Mouse (Mus musculus) forebrain, embryonic 15.5 days (tissue): ENCODE measurements at regions not wholly inside any gene's neighbourhood (a gene's known extent, or its start where the extent isn't known, plus 50 kb on each side); places are given as distances from the start of the nearest gene placed in this dataset.
A peak's percentile ranks its signal among the peaks of the same experiment; 100 is the strongest.

Experiments used
- ATAC-seq: fragments of 200-750 bp; cut with Nextera tagmentation; replicated peaks from 2 replicates; pipeline ENCODE4 v1.8.0; 2017; ENCODE audit warnings: mild to moderate bottlenecking, moderate TSS enrichment, moderate library complexity
- H3K27ac ChIP-seq: fragments of 300-500 bp; sonication (generic); replicated peaks from 2 replicates; pipeline ENCODE4 v1.5.1; 2015; ENCODE audit warnings: mild to moderate bottlenecking, inconsistent platforms
- H3K27me3 ChIP-seq: fragments of 300-500 bp; sonication (generic); 2 replicates; pipeline ENCODE4 v1.6.1; 2015; ENCODE audit warnings: inconsistent platforms
- H3K36me3 ChIP-seq: fragments of 300-500 bp; sonication (generic); 2 replicates; pipeline ENCODE4 v1.6.1; 2015; ENCODE audit warnings: mild to moderate bottlenecking, inconsistent platforms
- H3K4me1 ChIP-seq: fragments of 300-500 bp; sonication (generic); 2 replicates; pipeline ENCODE4 v1.6.1; 2015; ENCODE audit warnings: inconsistent platforms
- H3K4me2 ChIP-seq: fragments of 300-500 bp; sonication (generic); replicated peaks from 2 replicates; pipeline ENCODE4 v1.6.1; 2015; ENCODE audit warnings: mild to moderate bottlenecking, inconsistent platforms
- H3K4me3 ChIP-seq: fragments of 300-500 bp; sonication (generic); 2 replicates; pipeline ENCODE4 v1.5.1; 2015; ENCODE audit warnings: mild to moderate bottlenecking, inconsistent platforms
- H3K9ac ChIP-seq: fragments of 300-500 bp; sonication (generic); replicated peaks from 2 replicates; pipeline ENCODE4 v1.6.1; 2015; ENCODE audit warnings: mild to moderate bottlenecking, inconsistent platforms
- H3K9me3 ChIP-seq: fragments of 300-500 bp; sonication (generic); 2 replicates; pipeline ENCODE4 v1.6.1; 2016; ENCODE audit warnings: inconsistent platforms
- WGBS: fragments of 180-500 bp; shearing (Covaris S2); methylation state at CpG from one replicate; pipeline ENCODE4 v1.1.7; 2015; ENCODE audit warnings: mixed read lengths; 5-methylcytosine and 5-hydroxymethylcytosine counted together

- Histone ChIP-seq H3K36me3 (no peaks in the 10 kb centered on the region), H3K4me1 (no peaks in the 10 kb centered on the region), H3K9me3 (no peaks in the 10 kb centered on the region), H3K27ac (no peak overlapping the region), H3K27me3 (no peaks in the 10 kb centered on the region), H3K9ac (no peak overlapping the region), H3K4me3 (no peak overlapping the region), H3K4me2 (no peak overlapping the region)
- no peak for ATAC-seq
Observed at GRCm38 (mm10) chr17:93541795-93542194, 343.0 kb downstream of the Adcyap1 start.

GRCm38 (mm10) chr17:93550339-93550738 is 351.5 kb downstream of the Adcyap1 start:
- H3K27ac ChIP-seq: no peak overlapping the region
- no peaks in the 10 kb centered on the region for H3K4me1 ChIP-seq
- H3K4me3 ChIP-seq: no peak overlapping the region
- no peaks in the 10 kb centered on the region for H3K9me3 ChIP-seq
- no peak for ATAC-seq
- no peak overlapping the region for H3K4me2 ChIP-seq
- no peak overlapping the region for H3K9ac ChIP-seq
- no peaks in the 10 kb centered on the region for H3K27me3 ChIP-seq
- H3K36me3 ChIP-seq: no peaks in the 10 kb centered on the region

- ATAC-seq: no peak
Observed at GRCm38 (mm10) chr17:93555872-93556271, 357.1 kb downstream of the Adcyap1 start.

GRCm38 (mm10) chr17:93563277-93563772 is 364.5 kb downstream of the Adcyap1 start:
- H3K9ac ChIP-seq: no peak overlapping the region
- no peaks in the 10 kb centered on the region for H3K9me3 ChIP-seq
- no peak for ATAC-seq
- no peaks in the 10 kb centered on the region for H3K4me1 ChIP-seq
- H3K36me3 ChIP-seq: no peaks in the 10 kb centered on the region
- no peak overlapping the region for H3K4me2 ChIP-seq
- no peak overlapping the region for H3K4me3 ChIP-seq
- no peak overlapping the region for H3K27ac ChIP-seq
- 57% methylated on average over 1 of the region's 1 CpGs for WGBS
- H3K27me3 ChIP-seq: no peaks in the 10 kb centered on the region

More at GRCm38 (mm10) chr17:93555872-93556271, 357.1 kb downstream of the Adcyap1 start:
- Histone ChIP-seq H3K27ac (no peak overlapping the region), H3K4me2 (no peak overlapping the region), H3K4me1 (no peaks in the 10 kb centered on the region), H3K9me3 (no peaks in the 10 kb centered on the region), H3K27me3 (no peaks in the 10 kb centered on the region), H3K9ac (no peak overlapping the region), H3K36me3 (no peaks in the 10 kb centered on the region), H3K4me3 (no peak overlapping the region)
- WGBS: 70% methylated on average over 1 of the region's 1 CpGs

- Histone ChIP-seq H3K9ac (no peak overlapping the region), H3K4me1 (no peaks in the 10 kb centered on the region), H3K27me3 (no peaks in the 10 kb centered on the region), H3K27ac (no peak overlapping the region), H3K4me3 (no peak overlapping the region), H3K36me3 (no peaks in the 10 kb centered on the region), H3K4me2 (no peak overlapping the region), H3K9me3 (no peaks in the 10 kb centered on the region)
- 87% methylated on average over 5 of the region's 5 CpGs for WGBS
- no peak for ATAC-seq
Observed at GRCm38 (mm10) chr17:93579981-93580380, 381.2 kb downstream of the Adcyap1 start.

DNA sequence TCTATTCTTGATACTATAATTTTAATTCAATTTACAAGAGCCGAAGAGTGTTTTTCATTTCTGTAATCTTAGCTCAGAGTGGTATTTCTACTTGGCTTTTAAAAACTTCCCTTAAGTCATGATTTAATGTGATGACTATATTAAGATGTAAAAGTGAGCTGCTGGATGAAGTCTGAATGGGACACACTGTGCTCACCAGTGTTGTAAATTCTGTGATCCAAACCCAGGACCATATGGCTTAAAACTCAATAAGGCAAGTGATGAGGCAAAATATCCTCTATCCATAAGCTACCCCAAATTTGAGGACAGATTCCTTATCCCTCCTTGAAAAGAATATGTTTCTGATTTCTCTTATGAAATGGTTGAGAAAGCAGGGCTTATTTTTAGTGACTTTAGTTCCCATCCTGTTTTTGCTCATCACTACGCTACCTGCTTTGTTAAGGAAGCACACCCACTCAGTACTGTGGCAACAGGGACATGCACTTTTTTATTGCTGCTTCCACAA is 399.4 kb downstream of the Adcyap1 start:
- H3K36me3 ChIP-seq: no peaks in the 10 kb centered on the region
- no peak overlapping the region for H3K9ac ChIP-seq
- H3K27me3 ChIP-seq: no peaks in the 10 kb centered on the region
- no peak overlapping the region for H3K27ac ChIP-seq
- no peaks in the 10 kb centered on the region for H3K4me1 ChIP-seq
- ATAC-seq: no peak
- H3K9me3 ChIP-seq: no peaks in the 10 kb centered on the region
- H3K4me3 ChIP-seq: no peak overlapping the region
- no peak overlapping the region for H3K4me2 ChIP-seq
- 91% methylated on average over 2 of the region's 2 CpGs for WGBS

DNA sequence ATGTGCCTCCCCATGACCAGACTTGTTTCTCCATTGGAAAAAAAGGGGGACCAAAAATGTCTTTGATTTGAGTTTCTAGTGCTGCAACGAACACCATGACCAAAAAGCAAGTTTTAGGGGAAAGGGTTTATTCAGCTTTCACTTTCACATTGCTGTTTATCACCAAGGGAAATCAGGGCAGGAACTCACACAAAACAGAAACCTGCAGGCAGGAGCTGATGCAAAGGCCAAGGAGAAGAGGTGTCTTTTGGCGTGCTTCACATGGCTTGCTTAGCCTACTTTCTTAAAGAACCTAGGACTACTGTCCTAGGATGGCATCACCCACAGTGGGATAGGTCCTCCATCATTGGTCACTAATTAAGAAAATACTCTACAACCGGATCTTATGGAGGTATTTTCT is 401.4 kb downstream of the Adcyap1 start:
- no peaks in the 10 kb centered on the region for H3K4me1 ChIP-seq
- ATAC-seq: no peak

DNA sequence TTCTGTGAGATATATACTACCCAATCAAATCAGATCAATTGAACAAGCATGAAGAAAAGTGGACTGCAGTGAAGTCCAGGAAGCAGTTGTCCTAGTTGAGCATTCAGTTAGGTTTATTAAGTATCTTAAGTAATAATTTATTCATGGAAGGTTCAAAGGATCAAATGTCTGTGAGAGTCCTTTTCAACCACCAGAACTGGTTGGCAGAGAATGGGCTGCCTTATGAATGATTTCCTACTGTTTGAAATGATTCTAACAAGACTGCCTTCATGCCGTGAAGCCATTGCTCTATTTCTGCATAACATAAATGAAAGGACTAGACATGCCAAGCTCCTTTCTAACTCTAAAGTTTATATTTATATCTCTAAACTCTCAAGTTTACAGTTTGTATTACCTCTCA is 410.4 kb downstream of the Adcyap1 start:
- no peak overlapping the region for H3K9ac ChIP-seq
- no peak overlapping the region for H3K4me2 ChIP-seq
- H3K36me3 ChIP-seq: no peaks in the 10 kb centered on the region
- H3K9me3 ChIP-seq: no peaks in the 10 kb centered on the region
- no peaks in the 10 kb centered on the region for H3K27me3 ChIP-seq
- WGBS: 59% methylated on average over 1 of the region's 1 CpGs
- ATAC-seq: no peak
- no peaks in the 10 kb centered on the region for H3K4me1 ChIP-seq
- no peak overlapping the region for H3K4me3 ChIP-seq
- H3K27ac ChIP-seq: no peak overlapping the region

More for the DNA sequence above, 401.4 kb downstream of the Adcyap1 start:
- WGBS: 88% methylated on average over 3 of the region's 3 CpGs
- H3K27ac ChIP-seq: no peak overlapping the region
- H3K9ac ChIP-seq: no peak overlapping the region
- no peaks in the 10 kb centered on the region for H3K9me3 ChIP-seq
- no peak overlapping the region for H3K4me2 ChIP-seq
- no peaks in the 10 kb centered on the region for H3K27me3 ChIP-seq
- no peak overlapping the region for H3K4me3 ChIP-seq
- H3K36me3 ChIP-seq: no peaks in the 10 kb centered on the region

DNA sequence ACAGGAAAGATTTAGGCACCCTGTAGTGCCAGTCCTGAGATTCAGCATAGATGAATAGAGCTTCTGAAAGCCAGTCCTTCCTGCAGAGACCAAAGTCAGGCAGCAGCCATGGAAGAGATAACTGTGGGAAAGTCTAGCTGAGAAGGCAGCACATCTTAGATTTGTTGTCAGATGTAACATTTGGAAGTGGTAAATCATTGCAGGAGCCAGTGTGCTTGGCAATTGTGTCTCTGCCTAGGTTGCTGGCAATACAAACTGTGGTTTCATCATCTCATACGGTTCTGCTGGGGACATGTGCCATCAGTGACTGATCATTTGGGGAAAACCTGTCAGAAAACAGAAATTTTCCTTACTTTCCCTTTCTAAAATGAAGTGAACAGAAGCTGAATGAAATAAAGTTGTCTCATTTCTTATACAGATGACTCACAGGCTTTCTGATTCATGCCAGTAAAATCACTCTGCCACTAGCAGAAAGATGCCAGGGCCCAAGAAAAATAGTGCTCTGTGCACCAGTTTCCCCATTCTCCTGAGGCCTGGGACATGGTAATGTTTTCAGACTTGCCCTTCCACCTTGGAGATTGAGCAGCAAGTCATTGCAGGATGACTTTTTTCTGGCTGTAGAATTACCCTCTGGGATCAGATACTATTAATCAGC is 411.3 kb downstream of the Adcyap1 start:
- H3K27me3 ChIP-seq: no peaks in the 10 kb centered on the region
- H3K9me3 ChIP-seq: no peaks in the 10 kb centered on the region
- H3K9ac ChIP-seq: no peak overlapping the region
- no peak overlapping the region for H3K4me2 ChIP-seq
- peak; percentile 72 for ATAC-seq
- no peaks in the 10 kb centered on the region for H3K4me1 ChIP-seq
- no peaks in the 10 kb centered on the region for H3K36me3 ChIP-seq
- H3K4me3 ChIP-seq: no peak overlapping the region
- WGBS: 53% methylated on average over 1 of the region's 1 CpGs
- H3K27ac ChIP-seq: no peak overlapping the region
